Mouse (Mus musculus) hindbrain, embryonic 10.5 days (tissue): Measurements from ENCODE around the gene Cacng5. TPM values are rescaled to one million over a fixed set of nuclear protein-coding genes. Genes with fewer than 3 reads are reported as not detected.

ENCODE experiments used
- DNase-seq: peaks from one replicate; pipeline ENCODE4 v3.0.0-alpha.2; 2017; ENCODE audit warnings: low spot score
- H3K27ac ChIP-seq: fragments of 300-500 bp; sonication (generic); 2 replicates; pipeline ENCODE4 v1.5.1; 2016; ENCODE audit warnings: mild to moderate bottlenecking, moderate library complexity
- H3K27me3 ChIP-seq: fragments of 300-500 bp; sonication (generic); 2 replicates; pipeline ENCODE4 v1.6.1; 2016; ENCODE audit warnings: mild to moderate bottlenecking; ENCODE audit not compliant: poor library complexity, insufficient read depth, severe bottlenecking
- H3K36me3 ChIP-seq: fragments of 300-500 bp; sonication (generic); 2 replicates; pipeline ENCODE4 v1.6.1; 2016; ENCODE audit warnings: mild to moderate bottlenecking, moderate library complexity
- H3K4me1 ChIP-seq: fragments of 300-500 bp; sonication (generic); replicated peaks from 2 replicates; pipeline ENCODE4 v1.6.1; 2016; ENCODE audit warnings: mild to moderate bottlenecking
- H3K4me3 ChIP-seq: fragments of 300-500 bp; sonication (generic); 2 replicates; pipeline ENCODE4 v1.5.1; 2016; ENCODE audit warnings: mild to moderate bottlenecking, moderate library complexity
- H3K9me3 ChIP-seq: fragments of 300-500 bp; sonication (generic); 2 replicates; pipeline ENCODE4 v1.6.1; 2016; ENCODE audit warnings: mild to moderate bottlenecking, moderate library complexity
- WGBS: fragments of 180-500 bp; shearing (Covaris S2); methylation state at CpG from one replicate; pipeline ENCODE4 v1.1.7; 2016; 5-methylcytosine and 5-hydroxymethylcytosine counted together
- polyA plus RNA-seq: library from polyadenylated mRNA; unstranded; fragments of >200 nt; fragmentation: Nextera tagmentation; extraction: Ambion mirVana; gene quantifications from 2 replicates; pipeline ENCODE4 v1.2.1, GENCODE M21; 2016

Cacng5 gene
- polyA plus RNA-seq, 1 experiment from 2014 or later = 1.2 TPM

GRCm38 (mm10) chr11:107867509-107867908 lies 47.3 kb downstream of the Cacng5 start:
- no peak for DNase-seq
- peak overlapping the region; percentile 12; the same call in 1 of the 2 replicates for H3K27ac ChIP-seq
- peaks cover 7% of the 10 kb centered on the region for H3K4me1 ChIP-seq
- H3K4me3 ChIP-seq = no peak overlapping the region
- no peaks in the 10 kb centered on the region for H3K27me3 ChIP-seq
- no peaks in the 10 kb centered on the region for H3K9me3 ChIP-seq
- H3K36me3 ChIP-seq = no peaks in the 10 kb centered on the region
- WGBS = 84% methylated on average over 8 of the region's 8 CpGs

- no peaks in the 10 kb centered on the region for H3K9me3 ChIP-seq
- WGBS = 17% methylated on average over 7 of the region's 7 CpGs
- H3K36me3 ChIP-seq = no peaks in the 10 kb centered on the region
- no peaks in the 10 kb centered on the region for H3K27me3 ChIP-seq
- no peak overlapping the region for H3K27ac ChIP-seq
- peaks cover 7% of the 10 kb centered on the region for H3K4me1 ChIP-seq
- peak; percentile 70 for DNase-seq
- H3K4me3 ChIP-seq = no peak overlapping the region
Observed at GRCm38 (mm10) chr11:107865128-107865527, 49.7 kb downstream of the Cacng5 start.

GRCm38 (mm10) chr11:107864024-107864423 lies 50.8 kb downstream of the Cacng5 start:
- Histone ChIP-seq H3K9me3 (no peaks in the 10 kb centered on the region), H3K27me3 (no peaks in the 10 kb centered on the region), H3K4me3 (no peak overlapping the region), H3K27ac (no peak overlapping the region), H3K36me3 (no peaks in the 10 kb centered on the region), H3K4me1 (peaks cover 7% of the 10 kb centered on the region)
- WGBS = 14% methylated on average over 4 of the region's 4 CpGs
- peak; percentile 53 for DNase-seq

- no peak overlapping the region for H3K27ac ChIP-seq
- 80% methylated on average over 5 of the region's 5 CpGs for WGBS
- H3K27me3 ChIP-seq = no peaks in the 10 kb centered on the region
- H3K36me3 ChIP-seq = no peaks in the 10 kb centered on the region
- H3K9me3 ChIP-seq = no peaks in the 10 kb centered on the region
- DNase-seq = no peak
- no peak overlapping the region for H3K4me3 ChIP-seq
- H3K4me1 ChIP-seq = no peaks in the 10 kb centered on the region
Observed at GRCm38 (mm10) chr11:107861738-107862137, 53.1 kb downstream of the Cacng5 start.

GRCm38 (mm10) chr11:107859871-107860270 lies 55.0 kb downstream of the Cacng5 start:
- Histone ChIP-seq H3K36me3 (no peaks in the 10 kb centered on the region), H3K4me1 (no peaks in the 10 kb centered on the region), H3K27ac (no peak overlapping the region), H3K4me3 (no peak overlapping the region), H3K27me3 (no peaks in the 10 kb centered on the region), H3K9me3 (no peaks in the 10 kb centered on the region)
- no peak for DNase-seq
- WGBS = 95% methylated on average over 4 of the region's 4 CpGs

GRCm38 (mm10) chr11:107859288-107859687 lies 55.6 kb downstream of the Cacng5 start:
- DNase-seq = peak; percentile 60
- Histone ChIP-seq H3K9me3 (no peaks in the 10 kb centered on the region), H3K36me3 (no peaks in the 10 kb centered on the region), H3K4me3 (no peak overlapping the region), H3K27me3 (no peaks in the 10 kb centered on the region), H3K4me1 (no peaks in the 10 kb centered on the region), H3K27ac (no peak overlapping the region)
- 30% methylated on average over 7 of the region's 7 CpGs for WGBS

- WGBS = 30% methylated on average over 1 of the region's 1 CpGs
- Histone ChIP-seq H3K9me3 (no peaks in the 10 kb centered on the region), H3K27me3 (no peaks in the 10 kb centered on the region), H3K4me1 (peaks cover 9% of the 10 kb centered on the region), H3K4me3 (no peak overlapping the region), H3K36me3 (no peaks in the 10 kb centered on the region), H3K27ac (no peak overlapping the region)
- peak; percentile 50 for DNase-seq
Observed at GRCm38 (mm10) chr11:107853088-107853487, 61.8 kb downstream of the Cacng5 start.

GRCm38 (mm10) chr11:107849621-107850020 lies 65.2 kb downstream of the Cacng5 start:
- Histone ChIP-seq H3K27me3 (no peaks in the 10 kb centered on the region), H3K4me1 (peaks cover 13% of the 10 kb centered on the region), H3K36me3 (no peaks in the 10 kb centered on the region), H3K27ac (no peak overlapping the region), H3K9me3 (no peaks in the 10 kb centered on the region), H3K4me3 (no peak overlapping the region)
- DNase-seq = peak; percentile 15
- 54% methylated on average over 10 of the region's 10 CpGs for WGBS

GRCm38 (mm10) chr11:107844175-107844574 lies 70.7 kb downstream of the Cacng5 start:
- Histone ChIP-seq H3K9me3 (no peaks in the 10 kb centered on the region), H3K36me3 (no peaks in the 10 kb centered on the region), H3K4me3 (no peak overlapping the region), H3K4me1 (0 out of 2 replicates have a peak, but pooled peaks cover 3% of the 10 kb centered on the region), H3K27ac (no peak overlapping the region), H3K27me3 (no peaks in the 10 kb centered on the region)
- no peak for DNase-seq
- 84% methylated on average over 1 of the region's 1 CpGs for WGBS

- Histone ChIP-seq H3K4me3 (no peak overlapping the region), H3K36me3 (no peaks in the 10 kb centered on the region), H3K4me1 (peaks cover 10% of the 10 kb centered on the region), H3K27me3 (no peaks in the 10 kb centered on the region), H3K27ac (no peak overlapping the region; the same call in 1 of the 2 replicates), H3K9me3 (no peaks in the 10 kb centered on the region)
- 67% methylated on average over 7 of the region's 7 CpGs for WGBS
- peak; percentile 12 for DNase-seq
Observed at GRCm38 (mm10) chr11:107833351-107834040, 81.4 kb downstream of the Cacng5 start.

Other genes starting within 250 kb of the Cacng5 start
- 0.16 and 0.26 TPM in 2 replicates for gene Cacng1, start 198.5 kb downstream of the Cacng5 start, polyA plus RNA-seq
- gene Cacng4, start 120.5 kb downstream of the Cacng5 start, polyA plus RNA-seq = 8.9 and 15.7 TPM in 2 replicates